In genomic region chr11:79656491-79656890, GRCm38 (mm10) we compare ENCODE assay signal across 35 mouse cellular contexts.
"Had no signal": no experiment of that assay in that cellular context is flagged by ENCODE, and none has a peak within 500 bp of the region (broad histone marks: within the 10 kb centered on the region; RNA-seq: fewer than 3 reads in every experiment).

No protein-coding gene starts in this region.

- H3K9ac ChIP-seq: heart, embryonic 12.5 days; heart, embryonic 13.5 days; heart, embryonic 15.5 days; hindbrain, embryonic 12.5 days; hindbrain, embryonic 13.5 days; hindbrain, embryonic 14.5 days; hindbrain, embryonic 15.5 days; intestine, embryonic 15.5 days; kidney, embryonic 15.5 days had no signal

- H3K27me3 ChIP-seq: hindbrain, embryonic 13.5 days; hindbrain, embryonic 15.5 days; intestine, embryonic 15.5 days had no signal

- H3K4me2 ChIP-seq: heart, embryonic 11.5 days; heart, embryonic 12.5 days; heart, embryonic 13.5 days; heart, embryonic 15.5 days; hindbrain, embryonic 12.5 days; hindbrain, embryonic 13.5 days; hindbrain, embryonic 14.5 days; hindbrain, embryonic 15.5 days; intestine, embryonic 15.5 days; kidney, embryonic 15.5 days had no signal

- DNase-seq: heart, postnatal 10 days; heart, postnatal 14 days; heart, postnatal 36 days; heart, postnatal 4 days; kidney, adult 11 months; kidney, adult 18-20 months; kidney, adult 2 months; kidney, adult 8-10 months; kidney, adult 9 months; kidney, postnatal 10 days; kidney, postnatal 25 days; kidney, postnatal 36 days; kidney, postnatal 4 days; layer of hippocampus, adult 9-11 months; layer of hippocampus, postnatal 36 days had no signal

- H3K27ac ChIP-seq: heart, embryonic 10.5 days; heart, embryonic 13.5 days; heart, embryonic 15.5 days; hindbrain, embryonic 10.5 days; hindbrain, embryonic 12.5 days; hindbrain, embryonic 13.5 days; hindbrain, embryonic 14.5 days; hindbrain, embryonic 15.5 days; hindbrain, postnatal 0 days; intestine, embryonic 15.5 days; kidney, embryonic 15.5 days; kidney, postnatal 0 days; layer of hippocampus, adult 2 months; left cerebral cortex, adult 2 months had no signal

- H3K4me3 ChIP-seq: heart, embryonic 10.5 days; heart, embryonic 12.5 days; heart, embryonic 13.5 days; heart, embryonic 15.5 days; hindbrain, embryonic 10.5 days; hindbrain, embryonic 12.5 days; hindbrain, embryonic 13.5 days; hindbrain, embryonic 15.5 days; intestine, embryonic 15.5 days; kidney, embryonic 15.5 days; layer of hippocampus, adult 2 months; left cerebral cortex, adult 2 months had no signal

- H3K36me3 ChIP-seq: heart, embryonic 10.5 days; heart, embryonic 12.5 days; heart, embryonic 13.5 days; heart, embryonic 15.5 days; hindbrain, embryonic 10.5 days; hindbrain, embryonic 12.5 days; hindbrain, embryonic 13.5 days; hindbrain, embryonic 15.5 days; intestine, embryonic 15.5 days; kidney, embryonic 15.5 days had no signal

- ATAC-seq: hindbrain, embryonic 16.5 days; hindbrain, postnatal 0 days; inflammation-experienced regulatory T-cells, adult 6 months; intestine, embryonic 15.5 days; intestine, embryonic 16.5 days; intestine, postnatal 0 days had no signal

- H3K9me3 ChIP-seq: heart, embryonic 10.5 days; heart, embryonic 12.5 days; heart, embryonic 13.5 days; heart, embryonic 15.5 days; hindbrain, embryonic 10.5 days; hindbrain, embryonic 12.5 days; hindbrain, embryonic 13.5 days; hindbrain, embryonic 15.5 days; intestine, embryonic 15.5 days; kidney, embryonic 15.5 days had no signal
